Comparison of ENCODE assay signal across 8 mouse cellular contexts in the genomic region with DNA sequence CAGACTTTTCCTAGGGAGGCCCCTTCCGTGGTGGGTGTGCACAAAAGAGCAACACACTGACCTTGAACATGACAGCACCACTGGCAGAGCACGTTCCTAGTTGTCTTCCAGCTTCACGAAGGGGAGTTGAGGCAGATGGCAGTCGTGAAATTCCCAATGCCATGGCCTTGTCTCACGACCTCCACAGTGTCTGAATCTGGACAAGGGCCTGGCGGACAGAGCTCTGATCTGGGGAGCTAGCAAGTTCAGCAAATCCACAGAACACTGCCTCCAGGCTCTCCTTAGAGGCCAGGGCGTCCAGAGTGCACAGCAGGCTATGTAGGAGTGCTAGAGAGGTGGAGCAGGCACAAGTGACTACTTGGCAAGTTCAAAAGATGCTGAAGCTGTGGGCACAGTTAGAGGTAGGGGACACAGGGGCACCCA. TPM values are rescaled to one million over a fixed set of nuclear protein-coding genes. Genes with fewer than 3 reads are reported as not detected.
DNase-seq lines count a peak whose midpoint lies in the region; ATAC-seq and TF ChIP-seq lines count a peak whose summit lies in the region.

No protein-coding gene starts in this region.

- peak; percentile 44 for DNase-seq in cerebellum, adult 9-11 months
- no peak for DNase-seq in cerebellum, postnatal 14 days
- DNase-seq in lung, embryonic 14.5 days: no peak
- DNase-seq in lung, postnatal 25 days (ENCODE audit: low spot score): no peak
- DNase-seq in heart, postnatal 0 days (ENCODE audit: low spot score): no peak
- no peak for DNase-seq in liver, postnatal 0 days
- no peak for DNase-seq in MN1 (ENCODE audit: low spot score)
- DNase-seq in frontal cortex, postnatal 10 days (ENCODE audit: low spot score in 2 of 2): no peak

- H3K27ac ChIP-seq in lung, embryonic 14.5 days (ENCODE audit: low read depth): peak overlapping the region; percentile 77; the same call in 1 of the 2 replicates
- H3K27ac ChIP-seq in heart, postnatal 0 days (ENCODE audit: low read depth): peak overlapping the region; percentile 97
- H3K27ac ChIP-seq in liver, postnatal 0 days (ENCODE audit: low read depth): peak overlapping the region; percentile 97

- no peak for TF ChIP-seq CTCF in lung, embryonic 14.5 days (IDR thresholded peaks at IDR 0.05; ENCODE audit: low read depth)
- TF ChIP-seq CTCF in heart, postnatal 0 days (IDR thresholded peaks at IDR 0.05; ENCODE audit: low read depth): no peak
- no peak for TF ChIP-seq CTCF in liver, postnatal 0 days (IDR thresholded peaks at IDR 0.05; ENCODE audit: low read depth)

- H3K4me1 ChIP-seq in lung, embryonic 14.5 days (ENCODE audit: insufficient read depth): peaks cover 28% of the 10 kb centered on the region
- peaks cover 49% of the 10 kb centered on the region for H3K4me1 ChIP-seq in heart, postnatal 0 days (ENCODE audit: control insufficient read depth, insufficient read depth)
- peaks cover 46% of the 10 kb centered on the region for H3K4me1 ChIP-seq in liver, postnatal 0 days (ENCODE audit: insufficient read depth)

- no peak overlapping the region for H3K4me3 ChIP-seq in lung, embryonic 14.5 days (ENCODE audit: low read depth, low read length)
- H3K4me3 ChIP-seq in heart, postnatal 0 days (ENCODE audit: low read depth, low read length): no peak overlapping the region
- H3K4me3 ChIP-seq in liver, postnatal 0 days (ENCODE audit: low read depth, low read length): no peak overlapping the region

- 37% methylated on average over 7 of the region's 7 CpGs for WGBS in lung, embryonic 14.5 days
- 5% methylated on average over 7 of the region's 7 CpGs for WGBS in heart, postnatal 0 days
- 48% methylated on average over 7 of the region's 7 CpGs for WGBS in liver, postnatal 0 days (ENCODE audit: insufficient replicate concordance)

- no peaks in the 10 kb centered on the region for H3K27me3 ChIP-seq in lung, embryonic 14.5 days (ENCODE audit: insufficient read depth, low read length)
- H3K27me3 ChIP-seq in heart, postnatal 0 days (ENCODE audit: control insufficient read depth, insufficient read depth, low read length): no peaks in the 10 kb centered on the region
- no peaks in the 10 kb centered on the region for H3K27me3 ChIP-seq in liver, postnatal 0 days (ENCODE audit: insufficient read depth, low read length)

- no peak for TF ChIP-seq EP300 in heart, postnatal 0 days (IDR thresholded peaks at IDR 0.05; ENCODE audit: low read depth)
- no peak for TF ChIP-seq EP300 in liver, postnatal 0 days (IDR thresholded peaks at IDR 0.05; ENCODE audit: low read depth)

- no peaks in the 10 kb centered on the region for H3K9me3 ChIP-seq in lung, embryonic 14.5 days (ENCODE audit: low read depth, low read length)
- H3K9me3 ChIP-seq in heart, postnatal 0 days (replicated peaks; ENCODE audit: control insufficient read depth, low read length): no peaks in the 10 kb centered on the region
- no peaks in the 10 kb centered on the region for H3K9me3 ChIP-seq in liver, postnatal 0 days (ENCODE audit: low read length)

- 0 out of 2 replicates have a peak overlapping the region, but pooled peaks have one; percentile 13 for H3K4me2 ChIP-seq in lung, embryonic 14.5 days
- H3K4me2 ChIP-seq in heart, postnatal 0 days (ENCODE audit: low read depth, low read length): peak overlapping the region; percentile 79; the same call in 1 of the 2 replicates
- H3K4me2 ChIP-seq in liver, postnatal 0 days (ENCODE audit: low read depth, low read length): no peak overlapping the region

- no peak for ATAC-seq in lung, embryonic 14.5 days (ENCODE audit: insufficient read depth)
- ATAC-seq in heart, postnatal 0 days (ENCODE audit: insufficient read depth, low read depth): no peak
- no peak for ATAC-seq in liver, postnatal 0 days

- H3K9ac ChIP-seq in lung, embryonic 14.5 days: no peak overlapping the region
- H3K9ac ChIP-seq in heart, postnatal 0 days (replicated peaks; ENCODE audit: low read depth, low read length): peak overlapping the region; percentile 31; the same call in 1 of the 2 replicates
- H3K9ac ChIP-seq in liver, postnatal 0 days (replicated peaks): peak overlapping the region; percentile 9

- H3K36me3 ChIP-seq in lung, embryonic 14.5 days (ENCODE audit: insufficient read depth): peaks cover 32% of the 10 kb centered on the region
- H3K36me3 ChIP-seq in heart, postnatal 0 days (replicated peaks; ENCODE audit: control insufficient read depth, insufficient read depth, low read length): peaks cover 26% of the 10 kb centered on the region
- peaks cover 19% of the 10 kb centered on the region for H3K36me3 ChIP-seq in liver, postnatal 0 days (replicated peaks; ENCODE audit: insufficient read depth, low read length)

RNA-seq across cellular contexts. Expression of a gene that starts 5.0 kb away (rescaled TPM):
- 48.6 TPM in 2 replicates for polyA plus RNA-seq in lung, embryonic 14.5 days (2014; fragmentation: Nextera tagmentation; extraction: Ambion mirVana)
- 98.4 and 139 TPM in 2 replicates for total RNA-seq in heart, postnatal 0 days (2014; rRNA removed; ENCODE audit: low replicate concordance)
- polyA plus RNA-seq in heart, postnatal 0 days (2015; fragmentation: Nextera tagmentation; extraction: Ambion mirVana): 50.6 and 71.1 TPM in 2 replicates
- polyA plus RNA-seq in liver, postnatal 0 days (2015; fragmentation: Nextera tagmentation; extraction: Ambion mirVana): 18.4 and 34.2 TPM in 2 replicates

RNA-seq across cellular contexts. Expression of a gene that starts 47.5 kb away (rescaled TPM):
- polyA plus RNA-seq in lung, embryonic 14.5 days (2014; fragmentation: Nextera tagmentation; extraction: Ambion mirVana): 93.8 and 97.9 TPM in 2 replicates
- total RNA-seq in heart, postnatal 0 days (2014; rRNA removed; ENCODE audit: low replicate concordance): 23.3 and 24.0 TPM in 2 replicates
- 26.3 and 35.3 TPM in 2 replicates for polyA plus RNA-seq in heart, postnatal 0 days (2015; fragmentation: Nextera tagmentation; extraction: Ambion mirVana)
- polyA plus RNA-seq in liver, postnatal 0 days (2015; fragmentation: Nextera tagmentation; extraction: Ambion mirVana): 32.9 and 33.1 TPM in 2 replicates

RNA-seq across cellular contexts. Expression of a gene that starts 47.8 kb away (rescaled TPM):
- polyA plus RNA-seq in lung, embryonic 14.5 days (2014; fragmentation: Nextera tagmentation; extraction: Ambion mirVana): 13.3 and 15.0 TPM in 2 replicates
- total RNA-seq in heart, postnatal 0 days (2014; rRNA removed; ENCODE audit: low replicate concordance): 19.5 and 21.8 TPM in 2 replicates
- 6.4 and 6.5 TPM in 2 replicates for polyA plus RNA-seq in heart, postnatal 0 days (2015; fragmentation: Nextera tagmentation; extraction: Ambion mirVana)
- 3.6 and 3.7 TPM in 2 replicates for polyA plus RNA-seq in liver, postnatal 0 days (2015; fragmentation: Nextera tagmentation; extraction: Ambion mirVana)
